Mouse (Mus musculus) layer of hippocampus, adult 18-20 months (tissue): ENCODE measurements around the gene Pga5. TPM values are rescaled to one million over a fixed set of nuclear protein-coding genes. Genes with fewer than 3 reads are reported as not detected.

Experiments used
- DNase-seq, 2 experiments: peaks; one replicate each; pipeline ENCODE4 v3.0.0; 2022; ENCODE audit warnings: low spot score in 2 of 2
- long read RNA-seq: library from polyadenylated mRNA; stranded (forward); transcript quantifications from one replicate; pipeline ENCODE4 v2.0.0, GENCODE M21; 2021
- total RNA-seq, 2 experiments: library from RNA; stranded (reverse); gene quantifications; 2 replicates each; pipeline ENCODE4 v1.2.3; 2021

Pga5 gene
- not detected for total RNA-seq
- long read RNA-seq = 0 reads

DNA sequence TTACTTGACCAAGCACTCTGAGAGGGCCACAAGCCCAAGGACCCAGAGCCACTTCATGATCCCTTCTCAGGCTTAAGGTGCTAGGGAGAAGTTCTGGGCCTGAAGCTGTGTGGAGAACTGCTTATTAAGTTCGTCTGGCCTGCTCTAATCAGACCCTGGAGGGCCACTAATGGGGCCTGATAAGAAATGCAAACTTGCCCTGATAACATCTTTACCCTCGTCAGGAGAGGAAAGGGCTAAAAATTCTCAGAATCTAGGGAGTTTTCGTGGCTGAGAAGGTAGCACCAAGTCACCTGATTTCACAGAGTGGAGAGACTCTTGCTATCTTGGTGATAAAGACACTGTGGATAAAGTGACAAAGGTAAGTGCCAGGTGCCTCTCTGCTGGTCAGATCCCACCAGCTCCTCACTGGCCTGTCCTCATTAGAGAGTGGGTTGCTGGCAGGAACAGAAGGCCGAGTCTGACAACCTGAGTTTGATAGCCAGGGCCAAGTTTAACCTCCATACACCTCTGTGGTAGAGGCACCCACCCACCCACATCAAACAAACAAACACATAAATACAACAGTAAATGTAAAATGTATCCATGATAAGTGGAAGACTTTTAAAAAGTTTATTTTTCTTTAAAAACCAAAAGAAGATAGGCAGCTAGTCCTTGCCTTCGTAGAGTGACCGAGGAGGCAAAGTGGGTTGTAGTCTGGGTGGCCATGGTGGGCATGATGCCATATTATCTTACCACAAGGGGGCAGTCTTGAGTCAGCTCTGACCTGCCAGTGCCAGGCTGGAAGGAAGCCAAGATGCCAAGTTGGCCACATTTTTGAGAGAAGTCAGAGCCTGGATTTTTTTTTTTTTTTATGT, at the start of gene Pga5:
Gene Pga5, minus strand, starts transcription at position 157 of the 857 bp plus-strand sequence.
- DNase-seq = peak; percentile 62 to 92

DNA sequence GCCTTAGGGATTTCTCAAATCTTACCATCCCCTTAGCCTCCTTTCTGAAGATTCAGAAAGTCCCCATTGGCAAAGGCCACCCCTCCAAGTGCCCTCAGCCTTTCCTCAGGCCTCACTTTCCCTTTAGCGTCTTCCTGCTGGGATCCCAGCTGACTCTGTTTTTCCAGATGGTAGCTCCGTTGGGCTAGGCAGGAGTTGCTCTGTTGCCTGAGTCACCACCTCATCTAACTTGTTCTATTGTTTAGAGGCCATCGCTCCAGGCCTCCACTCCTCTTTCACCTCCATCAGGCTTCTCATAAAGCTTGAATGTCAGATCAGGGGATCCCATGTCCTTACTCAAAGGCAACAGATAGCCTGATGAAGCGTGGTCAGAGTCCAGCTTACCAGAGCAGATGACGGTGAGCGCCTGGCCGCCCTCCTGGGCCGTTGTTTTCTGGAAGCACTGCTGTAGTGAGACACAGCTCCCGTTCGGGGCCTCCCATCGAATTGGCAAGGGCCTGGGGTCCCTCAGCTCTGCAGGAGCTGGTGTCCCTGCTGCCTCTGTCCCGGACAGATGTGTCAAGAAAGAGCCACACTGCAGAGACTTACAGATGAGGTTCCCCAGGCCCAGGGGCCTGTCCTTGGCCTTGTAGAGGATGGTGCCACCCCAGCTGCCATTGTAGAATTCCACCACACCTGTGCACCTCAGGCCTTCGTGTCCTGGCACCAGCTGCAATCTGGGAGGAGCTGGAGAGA, 46.9 kb upstream of the Pga5 start:
- DNase-seq = no peak

DNA sequence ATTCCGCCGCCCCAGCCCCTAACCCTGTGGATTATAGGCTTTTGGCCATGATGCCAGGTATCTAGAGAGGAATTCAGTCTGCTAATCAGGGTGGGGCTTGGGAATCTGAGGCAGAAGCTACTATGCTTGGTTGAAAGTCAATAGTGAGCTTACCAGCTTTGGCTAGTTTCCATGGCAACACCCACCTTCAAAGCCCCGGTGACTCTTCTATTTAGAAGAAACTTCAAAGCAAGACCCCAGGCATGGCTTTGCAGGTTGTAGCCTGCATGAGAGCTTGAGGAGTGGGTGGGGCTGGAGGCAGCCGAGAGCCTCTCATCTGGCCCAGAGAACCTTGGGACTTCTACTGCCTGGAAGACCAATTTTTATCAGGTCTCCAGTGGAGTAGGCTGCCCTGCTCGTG, 45.8 kb upstream of the Pga5 start:
- DNase-seq = no peak

DNA sequence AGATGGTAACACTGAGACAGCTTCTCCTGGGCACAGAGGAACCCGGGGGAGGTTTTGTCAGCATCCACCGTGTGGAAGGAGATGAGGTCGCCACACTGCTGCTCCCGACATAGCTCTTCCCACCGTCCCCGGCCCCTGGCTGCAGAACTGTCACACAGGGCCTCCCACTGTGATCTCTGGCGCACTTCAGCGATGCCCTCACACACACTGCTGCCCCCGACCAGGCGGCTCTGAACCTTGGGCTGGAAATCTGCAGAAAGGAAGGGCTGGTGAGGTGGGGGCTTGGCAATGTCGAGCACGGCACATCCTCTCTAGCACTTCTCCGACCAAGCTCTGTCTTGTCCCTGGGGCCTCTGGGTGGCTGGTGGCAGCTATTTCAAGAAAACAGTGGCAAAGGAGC, 45.2 kb upstream of the Pga5 start:
- no peak for DNase-seq

DNA sequence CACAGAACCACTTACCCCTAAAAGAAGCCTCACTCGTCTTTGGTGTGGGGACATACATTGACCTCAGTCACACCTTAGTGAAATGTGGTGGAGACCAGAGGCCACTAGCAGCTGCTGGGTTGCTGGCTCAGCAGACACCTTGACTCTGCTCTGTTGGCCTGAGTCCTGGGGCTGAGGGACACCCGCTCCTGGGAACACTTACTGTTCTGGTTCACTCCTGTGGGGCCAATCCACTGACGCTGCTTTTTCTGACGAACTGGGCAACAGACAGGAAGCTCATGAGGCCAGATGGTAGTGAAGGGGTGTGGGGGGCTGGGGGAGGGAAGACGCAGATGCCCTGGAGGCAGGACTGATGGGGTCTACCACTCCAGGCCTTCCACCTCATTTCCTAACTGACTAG, 43.2 kb upstream of the Pga5 start:
- no peak for DNase-seq

DNA sequence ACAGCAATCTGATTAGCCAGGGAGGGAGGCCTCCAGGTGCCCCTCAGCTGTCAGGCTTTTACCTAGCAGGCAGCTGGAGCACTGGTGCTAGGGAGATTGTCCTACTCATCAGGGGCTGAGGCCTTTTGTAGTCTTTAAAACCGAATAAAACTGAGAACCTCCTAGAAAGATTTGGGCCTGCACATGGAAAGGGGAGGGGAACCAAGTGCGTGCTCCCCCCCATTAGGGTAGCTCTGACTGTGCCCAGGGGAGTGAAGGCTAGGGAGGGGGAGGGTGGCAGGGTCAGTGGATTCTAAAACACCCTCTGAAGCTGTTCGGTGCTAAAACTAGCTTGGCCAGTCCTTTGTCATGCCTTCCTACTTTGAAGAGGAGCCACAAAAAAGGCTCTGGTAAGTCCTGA, 42.7 kb upstream of the Pga5 start:
- DNase-seq = no peak

DNA sequence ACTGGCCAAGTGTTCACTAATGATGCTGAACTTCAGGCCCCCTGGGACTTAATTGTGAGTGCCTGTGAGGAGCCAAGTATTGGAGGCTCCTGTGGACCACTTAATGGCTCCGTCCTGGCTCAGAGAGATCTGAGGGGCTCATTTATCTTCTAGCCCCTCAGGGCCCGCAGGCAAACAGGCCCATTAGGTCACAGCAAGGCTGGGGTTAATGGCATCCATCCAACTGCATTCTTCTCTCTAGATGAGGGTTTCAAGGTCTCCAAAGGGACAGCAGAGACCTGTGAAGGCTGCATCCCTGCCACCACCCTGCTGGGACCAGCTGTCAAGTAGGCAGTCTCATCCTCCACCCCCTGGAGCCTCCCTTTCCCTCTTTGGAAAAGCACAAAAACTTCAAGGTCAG, 41.9 kb upstream of the Pga5 start:
- DNase-seq = no peak

DNA sequence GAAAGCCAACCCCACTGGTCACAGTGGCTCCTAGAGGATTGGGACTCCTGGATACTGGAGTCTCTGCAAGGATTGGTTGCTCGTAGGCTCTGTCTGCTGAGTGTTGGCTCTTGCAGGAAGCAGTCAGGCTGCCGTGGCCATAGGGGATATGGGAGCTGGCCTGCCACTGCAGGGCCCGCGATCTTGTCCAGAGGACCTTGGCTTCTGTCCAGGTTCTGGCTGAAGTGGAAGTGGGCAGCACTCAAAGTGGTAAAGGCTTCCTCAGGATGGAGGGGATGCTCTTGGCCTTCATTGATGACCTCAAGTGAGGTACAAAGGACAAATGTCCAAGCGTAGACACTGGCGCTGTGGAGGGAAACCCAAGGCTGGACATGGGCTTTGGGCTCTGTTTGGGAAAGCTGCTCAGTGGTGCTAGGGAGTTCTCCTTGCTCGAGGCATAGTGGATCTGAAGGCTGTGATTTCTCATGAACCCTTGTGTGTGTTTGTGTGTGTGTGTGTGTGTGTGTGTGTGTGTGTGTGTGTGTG, 40.4 kb upstream of the Pga5 start:
- no peak for DNase-seq

DNA sequence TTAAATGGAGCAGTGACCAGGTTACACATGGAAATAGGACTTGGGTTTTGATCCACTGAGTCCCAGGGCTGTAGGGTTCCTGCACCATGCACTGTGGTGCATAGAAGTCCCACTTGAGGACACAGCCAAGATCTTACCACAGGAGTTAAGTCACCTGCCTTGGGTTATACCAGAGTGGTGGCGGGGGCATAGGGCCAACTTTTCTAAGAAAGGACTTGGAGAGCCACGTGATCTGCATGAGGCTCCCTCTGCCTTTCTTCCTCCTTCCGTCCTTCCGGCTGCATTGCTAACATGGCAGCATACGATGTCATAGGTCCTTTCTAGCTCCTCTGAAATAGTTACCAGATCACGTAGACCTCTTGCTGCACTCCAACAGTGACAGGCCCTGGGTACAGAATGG, 37.6 kb upstream of the Pga5 start:
- no peak for DNase-seq

DNA sequence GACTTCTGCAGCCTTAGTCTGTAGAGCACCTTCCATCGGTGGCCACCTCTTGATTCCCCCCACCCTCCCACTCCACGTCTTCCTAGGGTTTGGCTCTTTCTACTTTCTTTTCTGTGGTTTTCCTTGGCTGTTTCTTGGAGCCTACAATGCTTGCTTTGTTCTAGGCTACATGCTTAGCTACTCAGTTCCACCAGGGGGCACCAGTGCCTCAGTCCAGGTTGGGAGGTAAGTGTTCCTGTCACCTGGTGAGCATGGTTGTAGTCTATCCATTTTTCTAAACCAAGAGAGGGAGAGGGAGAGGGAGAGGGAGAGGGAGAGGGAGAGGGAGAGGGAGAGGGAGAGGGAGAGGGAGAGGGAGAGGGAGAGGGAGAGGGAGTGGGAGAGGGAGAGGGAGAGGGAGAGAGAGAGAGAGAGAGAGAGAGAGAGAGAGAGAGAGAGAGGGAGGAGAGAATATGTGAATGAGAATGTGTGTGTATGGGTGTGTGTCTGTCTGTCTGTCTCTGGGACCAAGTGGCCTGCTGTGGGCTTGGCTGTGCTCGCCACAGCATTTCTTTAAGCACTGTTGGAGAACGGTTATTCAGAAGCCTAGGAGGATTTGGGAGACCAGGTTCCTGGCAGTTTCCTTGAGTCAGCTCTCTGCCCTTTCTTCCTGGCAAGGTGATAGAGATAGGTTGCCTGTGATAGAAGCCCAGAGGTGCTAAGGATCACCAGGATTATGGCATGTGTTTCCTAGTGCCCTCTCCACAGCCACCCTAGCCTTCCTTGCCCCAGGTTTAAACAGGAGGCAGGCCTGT, 37.0 kb upstream of the Pga5 start:
- peak; percentile 66 to 77 for DNase-seq

DNA sequence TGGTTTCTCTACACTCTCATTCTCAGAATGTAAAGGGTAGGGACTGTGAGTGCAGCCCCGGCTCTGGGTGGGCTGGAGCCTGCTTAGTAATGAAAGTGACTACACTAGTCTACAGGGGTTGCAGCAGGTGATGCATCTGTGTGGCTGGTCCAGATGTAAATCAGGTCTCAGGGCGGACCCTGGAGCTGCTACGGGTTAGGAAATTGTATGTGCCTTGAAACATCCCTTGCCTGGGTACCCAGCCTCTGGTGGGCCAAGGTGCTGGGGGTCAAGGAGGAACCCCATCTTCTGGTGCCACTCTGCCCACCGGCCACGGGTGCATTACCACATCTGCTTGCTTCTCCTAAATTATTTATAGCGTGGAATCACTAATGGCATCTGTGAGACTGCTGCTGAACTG, 36.3 kb upstream of the Pga5 start:
- DNase-seq = no peak

DNA sequence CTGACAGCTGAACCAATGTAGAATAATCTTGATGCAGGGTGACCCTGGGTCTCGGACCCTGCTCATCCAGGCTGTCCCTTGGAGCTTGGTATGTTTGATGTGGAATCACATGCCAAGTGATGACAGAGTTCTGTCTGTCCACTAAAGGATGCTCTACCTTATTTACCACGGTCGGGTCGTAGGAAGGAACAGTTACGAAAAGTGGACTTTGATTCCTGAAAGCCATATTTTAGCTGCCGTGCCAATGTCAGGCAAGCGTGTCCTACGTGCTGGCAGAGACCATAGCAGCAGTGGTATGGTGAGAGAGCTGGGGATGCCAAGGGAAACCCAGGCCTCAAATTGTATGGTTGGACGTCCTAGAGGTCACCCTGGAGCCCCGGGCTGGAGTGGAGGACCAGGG, 35.7 kb upstream of the Pga5 start:
- no peak for DNase-seq

DNA sequence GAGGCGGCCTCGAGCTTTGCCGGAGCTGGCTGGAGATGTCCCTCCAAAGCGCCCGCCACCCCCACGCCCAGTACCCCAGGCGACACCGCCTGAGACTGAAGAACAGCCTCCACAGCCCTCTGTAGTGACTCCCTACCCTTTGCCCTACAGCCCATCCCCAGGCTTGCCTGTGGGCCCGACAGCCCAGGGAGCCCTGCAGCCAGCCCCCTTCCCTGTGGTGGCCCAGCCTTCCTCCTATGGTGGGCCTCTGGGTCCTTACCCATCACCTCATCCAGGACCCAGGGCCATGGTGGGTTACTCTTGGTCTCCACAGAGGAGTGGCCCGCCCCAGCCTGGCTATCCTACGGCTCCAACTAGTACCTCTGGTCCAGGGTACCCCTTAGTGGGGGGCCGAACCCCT, 34.8 kb upstream of the Pga5 start:
- DNase-seq = no peak

DNA sequence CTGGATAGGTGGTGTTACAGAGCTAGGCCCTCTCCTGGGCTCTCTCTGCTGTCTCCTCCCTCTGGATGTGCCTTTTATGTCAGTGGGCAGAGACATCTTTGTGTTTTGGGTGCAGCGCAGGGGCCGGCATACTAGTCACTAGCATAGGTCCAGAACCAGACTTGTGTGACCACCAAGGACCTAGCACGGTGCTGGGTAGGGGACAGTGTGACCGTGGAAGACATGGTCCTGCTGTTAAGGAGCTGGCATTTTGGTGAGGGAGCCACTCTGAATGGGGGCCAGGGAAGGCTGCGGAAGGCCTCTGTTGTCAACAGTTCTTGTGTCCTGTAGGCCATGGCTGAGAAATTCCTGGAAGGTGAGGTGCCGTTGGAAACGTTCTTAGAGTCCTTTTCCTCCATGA, 34.3 kb upstream of the Pga5 start:
- no peak for DNase-seq

DNA sequence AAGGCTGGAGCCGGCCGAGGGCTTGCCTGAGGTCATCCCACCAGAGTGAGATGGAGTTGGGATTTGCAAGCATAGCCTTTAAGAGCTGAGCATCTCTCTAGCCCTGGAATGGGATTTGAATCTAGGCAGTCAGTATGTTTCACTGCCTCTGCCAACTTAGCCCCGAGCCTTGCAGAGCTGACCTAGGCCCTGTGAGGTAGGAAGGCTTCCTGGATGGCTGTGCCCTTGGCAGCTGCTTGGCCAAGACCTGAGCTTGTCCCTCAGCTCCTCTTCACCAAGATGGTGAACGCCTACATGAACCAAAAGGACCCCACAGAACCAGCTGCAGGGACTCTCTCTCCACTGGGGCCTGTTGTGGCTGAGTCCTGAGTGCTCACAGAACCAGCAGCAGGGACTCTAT, 32.9 kb upstream of the Pga5 start:
- no peak for DNase-seq

DNA sequence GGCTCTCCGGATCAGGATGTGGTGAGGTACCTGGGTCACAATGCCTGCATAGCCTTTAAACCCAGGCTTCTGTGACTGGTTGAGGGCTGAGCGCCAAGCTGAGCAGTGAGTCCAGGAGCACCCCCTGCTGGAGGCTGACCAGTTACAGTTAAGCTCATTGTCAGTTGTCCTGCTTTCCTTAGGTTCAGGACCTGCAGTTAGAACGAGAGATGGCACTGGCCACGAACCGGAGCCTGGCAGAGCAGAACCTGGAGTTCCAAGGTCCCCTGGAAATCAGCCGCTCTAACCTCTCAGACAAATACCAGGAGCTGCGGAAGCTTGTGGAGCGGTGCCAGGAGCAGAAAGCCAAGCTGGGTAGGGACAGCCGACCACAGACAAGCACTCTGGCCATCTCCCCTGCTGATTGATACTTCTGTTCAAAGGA, 32.2 kb upstream of the Pga5 start:
- peak; percentile 52 to 84 for DNase-seq

DNA sequence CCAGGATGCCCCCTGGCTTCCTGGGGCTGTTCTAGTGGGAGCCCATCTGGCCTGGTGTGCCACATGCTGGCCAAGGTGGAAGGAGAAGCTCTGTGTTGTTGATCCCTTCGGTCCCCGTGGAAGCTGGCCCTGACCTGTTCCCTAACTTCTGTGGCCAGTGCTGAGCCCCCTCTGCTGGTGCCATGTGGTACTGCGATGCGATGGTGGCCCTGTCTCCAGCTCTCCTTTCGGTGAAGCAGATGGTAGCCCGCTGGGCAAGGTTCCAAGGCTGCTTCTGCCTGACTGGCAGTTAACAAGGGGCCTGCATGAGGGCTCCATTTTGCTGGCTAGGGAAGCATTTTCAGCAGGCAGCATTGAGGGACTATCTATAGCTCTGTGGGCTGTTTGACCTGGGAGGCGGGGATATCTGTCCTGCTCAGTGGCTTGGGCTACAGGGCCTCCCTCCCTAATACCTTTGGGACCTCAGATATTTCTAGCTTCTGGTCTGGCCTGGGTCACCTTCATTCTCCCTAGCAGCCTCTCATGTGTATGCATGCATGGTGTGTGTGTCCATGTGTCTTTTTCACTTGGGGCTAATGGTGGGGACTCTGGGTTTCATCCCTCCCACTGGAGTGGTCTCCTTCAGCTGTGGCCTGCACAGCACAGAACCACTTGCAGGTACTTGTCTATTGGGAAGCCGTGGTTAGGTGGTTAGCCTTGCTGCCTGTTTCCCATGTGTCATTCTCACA, 31.7 kb upstream of the Pga5 start:
- DNase-seq = peak; percentile 95 to 100

DNA sequence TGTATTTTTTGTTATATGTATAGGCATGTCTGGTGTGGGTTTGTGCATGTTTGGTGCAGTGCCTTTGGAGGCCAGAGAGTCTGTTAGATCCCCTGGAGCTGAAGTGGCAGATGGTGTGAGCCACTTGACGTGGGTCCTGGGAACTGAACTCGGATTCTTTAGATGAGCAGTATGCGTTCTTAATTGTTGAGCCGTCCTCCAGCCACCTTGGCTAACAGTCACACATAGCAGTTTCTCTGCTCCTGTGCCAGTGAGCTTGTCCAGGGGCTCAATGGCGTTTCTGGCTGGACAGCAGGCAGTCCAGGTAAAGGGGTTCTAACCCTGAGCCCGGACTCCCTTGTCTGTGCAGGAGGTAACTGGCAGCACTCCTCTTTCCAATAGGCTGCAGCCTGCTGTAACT, 31.0 kb upstream of the Pga5 start:
- no peak for DNase-seq

DNA sequence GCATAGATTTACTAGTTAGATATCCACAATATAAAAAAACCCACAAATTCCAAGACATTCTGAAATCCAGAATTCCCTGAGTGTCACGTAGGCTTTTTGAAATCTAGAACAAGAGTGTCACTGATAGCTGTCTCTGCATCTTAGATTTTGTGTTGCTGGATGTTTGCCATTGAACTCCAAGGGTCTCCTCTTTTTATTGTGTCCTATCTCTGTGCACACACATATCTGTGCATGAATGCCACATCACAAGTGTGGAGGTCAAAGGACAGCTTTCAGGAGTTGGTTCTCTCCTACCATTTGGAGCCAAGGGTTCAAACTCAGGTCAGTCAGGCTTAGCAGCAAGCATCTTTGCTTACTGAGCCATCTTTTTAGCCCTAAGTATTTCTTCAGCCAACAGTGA, 30.0 kb upstream of the Pga5 start:
- no peak for DNase-seq

DNA sequence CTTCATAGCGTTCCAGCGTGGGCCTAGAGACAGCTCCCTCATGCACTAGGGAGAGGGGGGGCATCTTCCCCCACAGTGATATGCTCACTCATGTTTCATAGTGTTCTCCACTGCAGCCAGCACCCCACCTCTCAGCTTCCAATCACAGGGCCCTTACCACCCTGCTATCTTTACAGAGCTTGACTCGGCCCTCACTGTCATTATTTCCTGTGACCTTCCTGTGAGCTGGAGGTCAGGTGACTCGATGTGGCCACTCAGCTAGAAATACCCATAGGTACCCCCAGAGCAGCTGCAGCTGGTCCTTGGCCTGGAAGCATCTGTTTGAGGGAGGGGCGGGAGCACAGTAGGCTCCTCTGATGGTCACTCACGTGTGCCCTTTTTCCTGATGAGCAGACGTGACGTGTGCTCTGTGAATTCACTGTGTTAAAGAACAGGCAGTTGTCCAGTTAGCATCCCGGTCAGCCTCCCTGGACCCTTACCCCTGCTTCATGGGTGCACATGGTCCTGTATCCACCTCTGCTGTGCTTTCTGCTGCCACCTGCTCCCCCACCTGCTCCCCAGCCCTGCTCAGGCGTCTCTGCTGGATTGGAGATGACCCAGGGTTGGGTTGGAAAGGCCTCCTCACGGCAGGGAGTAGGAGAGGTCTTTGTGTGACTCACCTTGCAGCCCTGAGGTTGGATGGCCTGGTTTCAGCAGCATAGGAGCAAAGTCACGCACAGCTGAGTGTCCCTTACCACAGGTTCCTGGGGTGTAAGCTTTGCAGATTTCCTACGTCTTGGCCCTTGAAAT, 29.4 kb upstream of the Pga5 start:
- no peak for DNase-seq
